Mouse (Mus musculus) megakaryocyte-erythroid progenitor cell, adult 5 weeks (primary cell): ENCODE results near the gene Zfp28. TPM values are rescaled to one million over a fixed set of nuclear protein-coding genes. Genes with fewer than 3 reads are reported as not detected.

Experiments
- polyA plus RNA-seq: library from polyadenylated mRNA; stranded (reverse); fragments of >175 nt; gene quantifications from 2 replicates; pipeline ENCODE4 v1.2.3, GENCODE M21; 2012

The Zfp28 gene
- 0.83 and 1.3 TPM in 2 replicates for polyA plus RNA-seq

DNA sequence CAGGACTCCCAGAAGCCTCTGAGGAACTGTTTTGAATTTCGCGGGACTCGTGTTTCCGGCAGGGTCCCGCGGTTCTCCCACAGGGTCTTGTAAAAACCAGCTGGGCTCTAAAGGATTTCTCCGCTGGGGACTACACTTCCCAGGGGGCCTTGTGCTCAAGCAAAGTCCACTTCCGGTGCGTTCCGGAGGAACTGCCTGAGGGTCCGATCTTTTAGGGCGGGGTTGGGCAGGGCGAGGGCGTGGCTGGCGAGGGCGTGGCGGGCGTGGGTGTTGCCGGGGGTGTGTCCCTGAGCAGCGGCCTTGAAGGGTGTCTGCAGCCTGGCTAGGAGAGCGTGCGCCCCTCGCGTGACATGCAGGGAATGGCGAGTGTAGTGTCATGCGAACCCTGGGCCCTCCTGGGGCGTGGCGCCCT is at the start of gene Zfp28:
Gene Zfp28, plus strand, starts transcription at position 252 of the 412 bp plus-strand sequence.

DNA sequence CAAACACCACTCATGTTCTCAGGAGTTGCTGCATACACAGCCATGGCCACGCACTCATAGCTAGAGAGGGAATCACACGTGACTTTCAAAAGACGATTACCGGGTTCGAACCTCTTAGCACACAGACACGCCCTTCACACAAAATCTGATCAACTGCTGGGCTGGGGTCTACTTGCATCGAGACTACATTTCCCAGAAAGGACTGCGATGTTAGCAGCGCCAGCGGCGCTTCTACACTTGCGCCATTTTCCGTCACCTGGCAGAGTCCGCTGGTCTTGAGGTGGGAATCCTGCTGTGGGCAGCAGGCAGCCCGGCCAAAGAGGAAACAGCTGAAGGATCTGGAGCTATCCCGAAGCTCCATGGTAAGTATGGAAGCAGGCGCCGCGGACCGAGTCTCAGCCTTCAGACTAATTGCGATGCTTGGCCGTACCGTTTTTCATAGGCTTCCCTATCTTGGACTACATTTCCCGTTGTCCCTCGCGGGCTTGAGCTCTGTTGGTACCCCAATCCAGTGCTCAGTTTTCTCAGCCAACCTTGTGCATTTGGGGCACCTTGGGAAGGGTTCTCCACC is 39.5 kb upstream of the Zfp28 start, which contains the start of gene Gm3854:
Gene Gm3854, plus strand, starts transcription at position 259 of the 571 bp plus-strand sequence.

DNA sequence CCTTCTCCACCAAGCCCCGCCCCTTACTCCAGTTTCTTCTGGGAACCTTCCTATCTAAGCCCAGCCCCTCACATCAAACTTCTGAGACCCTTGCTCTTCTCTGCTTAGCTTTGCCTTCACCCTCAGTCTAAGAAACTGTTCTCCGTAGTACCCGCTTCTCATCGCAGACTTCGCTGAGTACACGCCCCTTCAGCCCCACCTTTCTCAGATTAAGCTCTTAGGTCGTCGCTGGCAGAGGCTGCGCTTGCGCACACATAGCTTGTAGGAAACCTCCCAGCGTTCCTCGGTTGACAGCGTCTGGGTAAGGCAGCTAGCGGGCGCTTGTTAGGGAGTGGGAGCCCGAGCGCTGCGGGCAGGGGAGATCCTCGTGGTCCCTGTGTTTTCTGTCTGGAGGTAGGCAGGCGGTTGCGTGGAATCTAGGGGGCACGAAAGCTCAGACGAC is 20.0 kb upstream of the Zfp28 start, which contains the start of gene Zfp78:
Gene Zfp78, plus strand, starts transcription at position 234 of the 442 bp plus-strand sequence.

DNA sequence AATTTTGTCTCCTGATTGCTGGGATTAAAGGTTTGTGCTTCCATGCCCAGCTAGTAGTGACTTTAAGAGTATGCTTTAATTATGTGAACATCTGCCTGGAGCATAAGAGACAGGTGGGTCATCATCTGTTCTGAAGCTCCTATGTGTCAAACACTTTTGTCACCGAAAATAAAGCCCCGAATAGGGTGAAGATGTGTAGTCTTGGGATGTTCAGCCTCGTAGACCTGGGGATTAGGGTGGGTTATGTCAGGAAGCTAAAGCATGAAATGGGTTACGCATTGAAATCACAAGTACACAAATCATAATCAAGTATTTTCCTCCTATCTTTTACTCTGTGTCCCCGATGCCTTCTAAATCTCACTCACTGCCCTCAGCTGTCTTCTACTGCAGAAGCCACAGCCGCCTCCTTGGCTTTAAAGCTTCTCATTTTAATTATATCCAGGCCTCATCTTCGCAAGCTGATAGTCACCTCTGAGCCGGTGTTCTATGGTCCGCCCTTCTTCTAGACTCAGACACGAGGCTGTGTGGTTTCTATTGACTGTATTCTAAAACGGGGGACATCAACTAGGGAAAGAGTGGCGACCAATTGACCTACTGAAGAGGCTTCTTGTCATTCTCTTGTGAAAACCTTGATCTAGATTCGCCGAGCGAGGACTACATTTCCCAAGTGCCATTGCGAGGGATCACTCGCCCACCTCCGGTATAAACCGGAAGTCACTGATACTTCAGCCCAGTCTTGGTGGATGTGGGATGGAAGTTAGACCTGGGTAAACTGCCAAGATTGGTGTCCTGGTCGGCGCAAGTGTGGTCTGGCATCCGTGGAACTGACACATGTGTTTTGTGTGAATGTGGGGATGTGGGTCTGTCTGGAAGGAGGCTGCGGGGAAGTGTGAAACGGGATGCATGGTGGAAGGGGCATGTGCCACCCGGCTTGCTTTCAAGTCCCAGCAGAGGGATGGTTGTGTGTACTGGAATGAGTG is 15.2 kb downstream of the Zfp28 start, which contains the start of gene Smim17:
Gene Smim17, plus strand, starts transcription at position 720 of the 980 bp plus-strand sequence.

DNA sequence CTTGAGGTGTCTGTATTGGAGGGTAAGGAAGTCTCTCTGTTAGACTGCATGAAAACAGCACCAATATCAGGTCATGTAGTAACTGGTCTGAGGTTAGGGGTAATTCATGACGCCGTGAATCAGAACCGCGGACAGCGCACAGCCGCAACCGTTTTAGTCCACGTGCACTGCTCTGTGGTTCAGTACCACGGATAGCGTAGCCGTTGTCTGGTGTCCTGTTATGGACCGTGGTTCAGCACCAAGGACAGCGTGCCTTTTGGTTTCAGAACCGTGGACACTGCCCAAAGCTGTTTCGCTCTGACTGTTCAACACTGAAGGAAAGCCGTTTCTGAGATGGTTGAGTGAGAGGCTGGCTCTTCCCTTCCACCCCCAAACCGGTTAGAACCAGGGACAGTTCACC is 26.9 kb downstream of the Zfp28 start, which contains the start of gene Gm20715:
Gene Gm20715, plus strand, starts transcription at position 235 of the 400 bp plus-strand sequence.

DNA sequence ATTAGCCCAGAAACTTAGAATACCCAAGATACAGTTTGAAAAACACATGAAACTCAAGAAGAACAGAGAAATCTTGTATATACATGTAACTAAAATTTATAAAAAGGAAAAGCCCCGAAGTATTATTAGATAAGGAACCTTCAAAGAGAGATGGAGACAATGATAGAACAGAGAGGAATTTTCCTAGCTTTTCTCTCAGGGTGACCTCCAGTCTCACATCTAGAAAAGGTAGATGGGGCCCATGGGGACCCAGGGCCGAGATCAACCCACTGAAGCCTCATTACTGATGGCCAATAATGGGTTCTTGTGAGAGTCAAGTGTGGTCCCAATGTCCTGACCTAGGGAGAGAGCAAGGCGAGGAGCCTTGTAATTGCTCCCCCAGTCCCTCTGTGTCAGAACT is 55.3 kb downstream of the Zfp28 start, which contains the start of gene Olfr1344:
Gene Olfr1344, plus strand, starts transcription at position 301 of the 400 bp plus-strand sequence.

Other genes with a start within 250 kb of the Zfp28 start
- gene Zfp787, start 227.3 kb upstream of the Zfp28 start, polyA plus RNA-seq: 47.7 and 54.4 TPM in 2 replicates
- gene Zfp444, start 211.1 kb upstream of the Zfp28 start, polyA plus RNA-seq: 41.9 and 44.8 TPM in 2 replicates
- not detected in 2 replicates for gene Galp, start 186.2 kb upstream of the Zfp28 start, polyA plus RNA-seq
- not detected in 2 replicates for gene Zscan5b, start 161.0 kb upstream of the Zfp28 start, polyA plus RNA-seq
- gene Epp13, start 130.6 kb upstream of the Zfp28 start, polyA plus RNA-seq: not detected in 2 replicates
- 0.19 and 0.44 TPM in 2 replicates for gene Zfp667, start 96.7 kb upstream of the Zfp28 start, polyA plus RNA-seq
- 1.9 and 2.0 TPM in 2 replicates for gene Zfp583, start 52.0 kb upstream of the Zfp28 start, polyA plus RNA-seq
- not detected in 2 replicates for gene Gm3854, start 39.5 kb upstream of the Zfp28 start, polyA plus RNA-seq
- gene Zfp78, start 20.0 kb upstream of the Zfp28 start, polyA plus RNA-seq: 0.02 and 0.08 TPM in 2 replicates
- not detected in 2 replicates for gene Smim17, start 15.4 kb downstream of the Zfp28 start, polyA plus RNA-seq
- gene Gm20715, start 27.0 kb downstream of the Zfp28 start, polyA plus RNA-seq: not detected in 2 replicates
- not detected in 2 replicates for gene Olfr1344, start 55.4 kb downstream of the Zfp28 start, polyA plus RNA-seq
- 0.03 TPM in 1 of 2 replicates, not detected in the other for gene Olfr1336, start 72.9 kb downstream of the Zfp28 start, polyA plus RNA-seq
- gene Olfr1346, start 83.8 kb downstream of the Zfp28 start, polyA plus RNA-seq: not detected in 2 replicates
- gene Olfr5, start 103.6 kb downstream of the Zfp28 start, polyA plus RNA-seq: not detected in 2 replicates
- gene Olfr1347, start 116.5 kb downstream of the Zfp28 start, polyA plus RNA-seq: not detected in 2 replicates
- gene Olfr1348, start 125.5 kb downstream of the Zfp28 start, polyA plus RNA-seq: not detected in 2 replicates
- not detected in 2 replicates for gene Olfr1349, start 139.7 kb downstream of the Zfp28 start, polyA plus RNA-seq
- not detected in 2 replicates for gene Olfr1350, start 181.5 kb downstream of the Zfp28 start, polyA plus RNA-seq